Mouse (Mus musculus) urinary bladder, postnatal 25 days (tissue): ENCODE measurements around the gene Epor.

Experiments used
- DNase-seq: peaks from one replicate; pipeline ENCODE4 v3.0.0; 2022; ENCODE audit warnings: low spot score

Epor gene

GRCm38 (mm10) chr9:21936692-21937570 lies 26.4 kb downstream of the Epor start, which contains the start of gene Plppr2:
Plppr2 (plus strand) TSS chr9:21937033.
- DNase-seq: peak; percentile 95

- no peak for DNase-seq
Measured at GRCm38 (mm10) chr9:21935466-21936131, 27.7 kb downstream of the Epor start.

- DNase-seq: no peak
Measured at GRCm38 (mm10) chr9:21934021-21934420, 29.3 kb downstream of the Epor start.

GRCm38 (mm10) chr9:21932445-21933137 lies 30.7 kb downstream of the Epor start:
- DNase-seq: no peak

- DNase-seq: no peak
Measured at GRCm38 (mm10) chr9:21932006-21932405, 31.3 kb downstream of the Epor start.

GRCm38 (mm10) chr9:21929208-21929607 lies 34.1 kb downstream of the Epor start:
- DNase-seq: no peak

- DNase-seq: peak; percentile 81
Measured at GRCm38 (mm10) chr9:21927208-21927753, 36.0 kb downstream of the Epor start, which contains the start of the genes Ccdc159 and Tmem205. Ccdc159 (plus strand) TSS chr9:21927471. Tmem205 (minus strand) TSS chr9:21927556.

- no peak for DNase-seq
Measured at GRCm38 (mm10) chr9:21926784-21927183, 36.5 kb downstream of the Epor start.

- DNase-seq: no peak
Measured at GRCm38 (mm10) chr9:21926155-21926554, 37.2 kb downstream of the Epor start.

- DNase-seq: no peak
Measured at GRCm38 (mm10) chr9:21925506-21925905, 37.8 kb downstream of the Epor start.

GRCm38 (mm10) chr9:21925034-21925433 lies 38.3 kb downstream of the Epor start:
- no peak for DNase-seq

- DNase-seq: peak; percentile 90
Measured at GRCm38 (mm10) chr9:21924099-21924493, 39.2 kb downstream of the Epor start.

GRCm38 (mm10) chr9:21923490-21924098 lies 39.7 kb downstream of the Epor start:
- no peak for DNase-seq

- no peak for DNase-seq
Measured at GRCm38 (mm10) chr9:21923036-21923435, 40.3 kb downstream of the Epor start.

GRCm38 (mm10) chr9:21918692-21919384 lies 44.5 kb downstream of the Epor start:
- no peak for DNase-seq

- peak; percentile 96 for DNase-seq
Measured at GRCm38 (mm10) chr9:21918035-21918592, 45.2 kb downstream of the Epor start, which contains the start of gene Rab3d. Rab3d (minus strand) TSS chr9:21918192.

- peak; percentile 30 for DNase-seq
Measured at GRCm38 (mm10) chr9:21917493-21918034, 45.7 kb downstream of the Epor start.

- no peak for DNase-seq
Measured at GRCm38 (mm10) chr9:21916851-21917492, 46.3 kb downstream of the Epor start.

- DNase-seq: no peak
Measured at GRCm38 (mm10) chr9:21909474-21910223, 53.7 kb downstream of the Epor start.
